Mouse (Mus musculus): ENCODE results near the gene Tufm. TPM values are rescaled to one million over a fixed set of nuclear protein-coding genes. Genes with fewer than 3 reads are reported as not detected.

Tufm gene
- polyA plus RNA-seq, 1 experiment from 2014 or later = 140 TPM

DNA sequence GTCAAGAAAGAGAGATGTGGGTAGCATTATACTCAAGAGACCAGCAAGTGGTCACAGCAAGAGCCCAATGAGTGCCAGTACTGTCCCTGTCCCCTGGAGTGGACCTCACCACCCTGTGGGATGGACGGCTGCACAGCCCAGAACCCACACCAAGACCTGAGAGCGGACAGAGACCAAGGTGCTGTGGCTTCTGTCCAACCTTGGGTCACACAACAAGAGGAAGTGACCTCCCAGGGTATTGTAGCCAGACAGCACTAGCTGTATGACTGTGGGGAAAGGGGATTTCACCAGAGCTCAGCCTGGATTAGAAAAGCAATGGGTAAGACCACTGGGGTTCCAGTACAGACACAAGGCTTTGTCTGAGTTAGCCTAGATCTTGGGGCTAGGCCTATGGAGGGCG is 34.9 kb upstream of the Tufm start:
- H3K36me3 ChIP-seq (ENCODE audit: control insufficient read depth, insufficient read depth, low read length) = no peaks in the 10 kb centered on the region
- H3K27ac ChIP-seq (ENCODE audit: low read length) = no peak overlapping the region
- H3K27me3 ChIP-seq (ENCODE audit: control insufficient read depth, insufficient read depth, low read length) = no peaks in the 10 kb centered on the region
- no peak for ATAC-seq (ENCODE audit: insufficient read depth, low FRiP score)
- H3K9ac ChIP-seq (ENCODE audit: low read length) = no peak overlapping the region
- WGBS = 87% methylated on average over 3 of the region's 3 CpGs
- no peaks in the 10 kb centered on the region for H3K4me1 ChIP-seq (ENCODE audit: control insufficient read depth, insufficient read depth, low read length)
- no peak overlapping the region for H3K4me2 ChIP-seq (ENCODE audit: low read depth, low read length)
- no peaks in the 10 kb centered on the region for H3K9me3 ChIP-seq (replicated peaks; ENCODE audit: control insufficient read depth, low read length)
- no peak overlapping the region for H3K4me3 ChIP-seq (replicated peaks; ENCODE audit: low read length)

DNA sequence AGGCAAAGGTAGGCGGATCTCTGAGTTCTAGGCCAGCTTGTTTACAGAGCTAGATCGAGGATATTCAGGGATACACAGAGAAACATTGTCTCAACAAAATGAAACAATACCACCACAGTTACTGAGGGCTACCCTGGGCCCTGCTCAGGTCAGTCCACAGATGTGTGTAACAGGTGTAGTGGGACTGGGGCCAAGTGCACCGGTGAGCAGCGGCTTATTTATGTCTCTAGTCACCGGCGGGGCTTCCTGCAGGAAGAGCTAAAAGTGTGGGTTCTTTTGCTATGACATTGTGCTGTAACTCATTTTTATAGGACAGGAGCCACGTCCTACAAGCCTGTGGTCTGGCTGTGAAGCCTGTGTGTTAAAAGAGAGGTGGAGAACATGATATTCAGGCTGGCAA is 33.3 kb upstream of the Tufm start:
- Histone ChIP-seq H3K27ac (ENCODE audit: low read length) (no peak overlapping the region), H3K4me1 (ENCODE audit: control insufficient read depth, insufficient read depth, low read length) (no peaks in the 10 kb centered on the region), H3K27me3 (ENCODE audit: control insufficient read depth, insufficient read depth, low read length) (no peaks in the 10 kb centered on the region), H3K36me3 (ENCODE audit: control insufficient read depth, insufficient read depth, low read length) (no peaks in the 10 kb centered on the region), H3K4me3 (replicated peaks; ENCODE audit: low read length) (no peak overlapping the region), H3K4me2 (ENCODE audit: low read depth, low read length) (no peak overlapping the region), H3K9ac (ENCODE audit: low read length) (no peak overlapping the region), H3K9me3 (replicated peaks; ENCODE audit: control insufficient read depth, low read length) (no peaks in the 10 kb centered on the region)
- no peak for ATAC-seq (ENCODE audit: insufficient read depth, low FRiP score)
- WGBS = 53% methylated on average over 7 of the region's 7 CpGs

DNA sequence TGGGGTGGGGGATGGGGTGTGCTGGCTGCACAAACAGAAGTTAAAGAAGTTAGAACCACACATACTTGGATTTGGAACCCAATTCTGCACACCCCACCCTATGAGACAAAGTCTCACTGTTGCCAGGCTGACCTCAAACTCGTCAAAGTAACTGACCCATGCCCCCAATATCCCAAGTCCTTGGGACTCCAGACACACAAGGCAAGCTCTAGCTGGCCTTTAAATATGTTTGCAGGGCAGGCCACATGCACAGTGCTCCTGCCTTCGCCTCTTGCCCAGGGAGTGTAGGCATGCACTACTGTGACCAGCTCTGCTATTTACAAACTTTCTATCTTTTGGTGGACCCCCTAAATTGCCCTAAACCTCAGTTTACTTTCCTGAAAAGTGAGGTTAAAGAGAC is 31.9 kb upstream of the Tufm start:
- 79% methylated on average over 2 of the region's 2 CpGs for WGBS

DNA sequence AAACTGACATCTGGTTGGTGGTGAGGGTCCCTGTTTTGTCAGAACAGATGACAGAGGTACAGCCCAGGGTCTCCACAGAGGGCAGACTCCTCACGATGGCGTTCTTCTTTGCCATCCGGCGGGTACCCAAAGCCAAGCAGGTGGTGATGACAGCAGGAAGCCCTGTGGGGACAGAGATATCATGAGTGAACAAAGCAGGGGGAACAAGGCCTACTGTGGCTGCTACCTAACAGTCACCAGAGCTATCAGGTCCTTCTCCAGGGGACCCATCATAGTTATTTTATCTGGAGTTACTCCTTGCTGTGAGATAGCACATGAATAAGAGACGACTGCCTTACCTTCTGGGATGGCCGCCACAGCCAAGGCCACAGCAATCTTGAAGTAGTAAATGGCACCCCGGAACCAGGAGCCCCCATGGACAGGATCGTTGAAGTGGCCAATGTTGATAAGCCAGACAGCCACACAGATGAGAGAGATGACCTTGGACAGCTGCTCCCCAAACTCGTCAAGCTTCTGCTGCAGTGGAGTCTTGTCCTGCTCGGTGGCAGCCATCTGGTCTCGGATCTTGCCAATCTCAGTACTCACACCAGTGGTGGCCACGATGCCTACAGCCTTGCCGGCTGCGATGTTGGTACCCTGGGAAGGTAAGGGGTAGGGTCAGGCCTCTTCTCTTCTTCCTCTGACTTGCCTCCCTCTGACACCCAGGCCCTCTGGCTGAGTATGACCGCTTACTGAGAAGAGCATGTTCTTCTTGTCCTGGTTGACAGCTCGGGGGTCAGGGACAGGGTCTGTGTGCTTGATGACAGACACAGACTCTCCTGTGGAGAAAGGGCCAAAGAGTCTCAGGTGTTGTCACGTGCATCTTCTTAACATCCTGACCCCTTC is 30.5 kb upstream of the Tufm start:
- no peak overlapping the region for H3K4me2 ChIP-seq (ENCODE audit: low read depth, low read length)
- H3K4me3 ChIP-seq (replicated peaks; ENCODE audit: low read length) = no peak overlapping the region
- no peaks in the 10 kb centered on the region for H3K36me3 ChIP-seq (ENCODE audit: control insufficient read depth, insufficient read depth, low read length)
- H3K9ac ChIP-seq (ENCODE audit: low read length) = no peak overlapping the region
- ATAC-seq (ENCODE audit: insufficient read depth, low FRiP score) = no peak
- no peaks in the 10 kb centered on the region for H3K9me3 ChIP-seq (replicated peaks; ENCODE audit: control insufficient read depth, low read length)
- H3K4me1 ChIP-seq (ENCODE audit: control insufficient read depth, insufficient read depth, low read length) = no peaks in the 10 kb centered on the region
- WGBS = 86% methylated on average over 17 of the region's 17 CpGs
- H3K27ac ChIP-seq (ENCODE audit: low read length) = no peak overlapping the region
- no peaks in the 10 kb centered on the region for H3K27me3 ChIP-seq (ENCODE audit: control insufficient read depth, insufficient read depth, low read length)

More for the DNA sequence above, 31.9 kb upstream of the Tufm start:
- Histone ChIP-seq H3K36me3 (ENCODE audit: control insufficient read depth, insufficient read depth, low read length) (no peaks in the 10 kb centered on the region), H3K27me3 (ENCODE audit: control insufficient read depth, insufficient read depth, low read length) (no peaks in the 10 kb centered on the region), H3K4me2 (ENCODE audit: low read depth, low read length) (no peak overlapping the region), H3K9ac (ENCODE audit: low read length) (no peak overlapping the region), H3K4me3 (replicated peaks; ENCODE audit: low read length) (no peak overlapping the region), H3K9me3 (replicated peaks; ENCODE audit: control insufficient read depth, low read length) (no peaks in the 10 kb centered on the region), H3K27ac (ENCODE audit: low read length) (no peak overlapping the region), H3K4me1 (ENCODE audit: control insufficient read depth, insufficient read depth, low read length) (no peaks in the 10 kb centered on the region)
- ATAC-seq (ENCODE audit: insufficient read depth, low FRiP score) = no peak

DNA sequence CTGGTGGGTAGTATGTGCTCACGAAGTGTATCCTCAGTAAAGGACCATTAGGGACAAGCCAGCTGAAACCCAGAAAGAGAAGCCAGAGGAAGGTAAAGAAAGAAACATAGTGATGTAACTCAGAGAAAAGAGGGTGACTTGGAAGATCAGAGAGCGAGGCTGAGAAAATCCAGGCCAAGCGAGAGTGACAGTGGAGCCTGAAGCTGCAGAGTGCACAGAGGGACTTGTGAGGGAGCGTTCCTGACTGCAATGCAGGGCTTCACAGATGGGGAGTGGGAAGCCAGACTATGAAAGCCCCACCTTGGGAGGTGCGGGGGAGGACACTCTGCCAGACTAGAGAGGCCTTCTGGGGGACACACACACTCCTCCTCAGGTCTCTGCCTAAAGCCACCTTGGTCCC is 28.9 kb upstream of the Tufm start:
- no peak for ATAC-seq (ENCODE audit: insufficient read depth, low FRiP score)
- no peaks in the 10 kb centered on the region for H3K27me3 ChIP-seq (ENCODE audit: control insufficient read depth, insufficient read depth, low read length)
- WGBS = 76% methylated on average over 5 of the region's 5 CpGs
- H3K4me3 ChIP-seq (replicated peaks; ENCODE audit: low read length) = no peak overlapping the region
- H3K9me3 ChIP-seq (replicated peaks; ENCODE audit: control insufficient read depth, low read length) = no peaks in the 10 kb centered on the region
- no peak overlapping the region for H3K27ac ChIP-seq (ENCODE audit: low read length)
- no peaks in the 10 kb centered on the region for H3K4me1 ChIP-seq (ENCODE audit: control insufficient read depth, insufficient read depth, low read length)
- H3K4me2 ChIP-seq (ENCODE audit: low read depth, low read length) = no peak overlapping the region
- H3K36me3 ChIP-seq (ENCODE audit: control insufficient read depth, insufficient read depth, low read length) = no peaks in the 10 kb centered on the region
- H3K9ac ChIP-seq (ENCODE audit: low read length) = no peak overlapping the region

DNA sequence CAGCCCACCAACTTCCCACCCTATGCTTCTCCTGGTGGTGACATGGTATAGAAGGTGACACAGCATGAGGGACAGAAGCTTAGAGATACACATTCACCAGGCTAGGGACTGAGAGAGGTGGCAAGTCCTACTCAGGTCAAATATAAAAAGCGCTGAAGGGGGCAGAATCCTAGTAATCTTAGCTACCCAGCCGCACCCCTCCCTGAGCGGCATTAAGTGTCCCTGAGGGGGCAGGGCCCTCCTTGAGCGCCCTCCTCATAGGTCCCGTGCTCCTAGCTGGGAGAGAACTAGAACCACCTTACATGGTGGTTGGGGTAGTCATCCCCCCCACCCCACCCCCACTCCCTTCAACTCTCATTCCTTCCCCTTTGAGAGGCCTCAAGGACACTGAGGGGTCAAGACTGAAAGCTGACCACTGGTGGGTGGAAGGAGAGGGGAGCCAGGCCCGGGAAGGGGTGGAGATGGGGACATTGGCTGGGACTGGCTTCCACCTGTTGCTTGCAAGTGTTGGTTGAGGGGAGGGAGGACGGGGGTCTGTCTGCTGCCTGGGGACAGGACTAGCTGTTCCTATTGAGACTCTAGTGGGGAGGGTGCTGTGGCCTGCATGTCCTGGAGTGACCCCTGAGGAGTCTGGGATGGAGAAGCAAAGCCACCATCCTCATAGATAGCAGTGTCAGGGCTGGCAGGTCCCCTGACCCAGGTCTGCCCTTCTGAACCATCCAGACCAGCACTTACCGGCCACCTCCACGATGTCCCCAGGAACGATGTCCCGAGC is 28.1 kb upstream of the Tufm start:
- ATAC-seq (ENCODE audit: insufficient read depth, low FRiP score) = no peak
- H3K4me2 ChIP-seq (ENCODE audit: low read depth, low read length) = no peak overlapping the region
- H3K27me3 ChIP-seq (ENCODE audit: control insufficient read depth, insufficient read depth, low read length) = no peaks in the 10 kb centered on the region

DNA sequence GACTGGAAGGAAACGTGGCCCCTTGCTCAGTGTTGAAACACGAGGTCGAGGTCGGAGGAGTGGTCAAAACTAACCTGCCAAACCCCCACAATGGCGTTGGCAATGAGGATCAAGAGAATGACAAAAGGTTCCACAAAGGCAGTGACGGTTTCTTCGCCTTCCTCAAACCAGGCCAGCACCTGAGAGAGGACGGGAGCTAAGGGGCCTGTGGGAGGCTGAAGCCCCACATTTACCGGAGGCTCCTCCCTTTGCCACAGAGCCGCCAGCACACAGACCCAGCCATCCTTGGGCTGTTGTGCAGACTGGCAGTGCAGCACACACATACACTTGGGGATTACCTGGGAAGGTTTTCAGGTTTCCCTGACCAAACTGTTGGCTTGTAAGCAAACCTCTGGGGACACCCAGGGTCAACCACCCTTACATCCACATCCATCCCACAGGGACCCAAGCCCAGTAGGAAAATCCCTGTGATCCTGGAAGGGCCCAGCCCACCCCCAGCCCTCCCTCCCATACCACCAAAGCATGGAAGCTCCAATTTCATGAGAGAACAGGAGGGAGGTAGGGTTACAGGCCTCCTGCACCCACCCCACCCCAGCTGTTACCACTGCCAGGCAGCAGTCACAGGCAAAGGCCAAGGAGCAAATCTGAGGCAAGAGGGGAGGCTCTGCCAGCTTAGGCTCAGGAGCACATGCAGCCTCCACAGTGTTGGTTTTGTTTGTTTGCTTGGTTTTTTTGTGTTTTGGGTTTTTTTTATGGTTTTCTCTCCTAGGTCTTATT is 26.4 kb upstream of the Tufm start:
- no peaks in the 10 kb centered on the region for H3K27me3 ChIP-seq (ENCODE audit: control insufficient read depth, insufficient read depth, low read length)
- H3K36me3 ChIP-seq (ENCODE audit: control insufficient read depth, insufficient read depth, low read length) = no peaks in the 10 kb centered on the region
- no peaks in the 10 kb centered on the region for H3K9me3 ChIP-seq (replicated peaks; ENCODE audit: control insufficient read depth, low read length)
- no peak for ATAC-seq (ENCODE audit: insufficient read depth, low FRiP score)
- H3K27ac ChIP-seq (ENCODE audit: low read length) = no peak overlapping the region
- H3K9ac ChIP-seq (ENCODE audit: low read length) = no peak overlapping the region
- no peak overlapping the region for H3K4me3 ChIP-seq (replicated peaks; ENCODE audit: low read length)
- WGBS = 41% methylated on average over 10 of the region's 10 CpGs
- no peak overlapping the region for H3K4me2 ChIP-seq (ENCODE audit: low read depth, low read length)
- peaks cover 17% of the 10 kb centered on the region for H3K4me1 ChIP-seq (ENCODE audit: control insufficient read depth, insufficient read depth, low read length)

More for the DNA sequence above, 28.1 kb upstream of the Tufm start:
- WGBS = 77% methylated on average over 11 of the region's 11 CpGs
- Histone ChIP-seq H3K27ac (ENCODE audit: low read length) (no peak overlapping the region), H3K9me3 (replicated peaks; ENCODE audit: control insufficient read depth, low read length) (no peaks in the 10 kb centered on the region), H3K4me3 (replicated peaks; ENCODE audit: low read length) (no peak overlapping the region), H3K9ac (ENCODE audit: low read length) (no peak overlapping the region), H3K4me1 (ENCODE audit: control insufficient read depth, insufficient read depth, low read length) (peaks cover 5% of the 10 kb centered on the region; the same call in 1 of the 2 replicates), H3K36me3 (ENCODE audit: control insufficient read depth, insufficient read depth, low read length) (no peaks in the 10 kb centered on the region)

DNA sequence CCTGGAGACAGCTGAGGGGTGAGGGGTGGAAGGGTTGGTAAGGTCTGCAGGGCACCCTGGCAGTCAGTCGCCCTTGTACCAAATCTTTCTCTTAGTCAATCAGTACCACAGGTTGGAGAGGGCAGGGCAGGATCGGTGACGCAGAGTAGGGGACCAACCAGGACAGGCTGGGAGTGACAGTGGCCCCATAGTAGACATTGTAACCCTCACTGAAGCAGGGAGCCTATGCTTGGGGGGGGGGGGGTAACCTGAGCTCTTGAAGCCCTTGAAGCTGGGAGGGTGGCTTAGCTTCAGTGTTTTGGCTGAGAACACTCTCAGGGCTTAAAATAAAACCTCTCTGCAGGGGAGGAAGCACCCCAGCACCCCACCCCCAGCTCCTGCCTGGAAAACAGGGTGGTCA is 25.5 kb upstream of the Tufm start:
- no peaks in the 10 kb centered on the region for H3K36me3 ChIP-seq (ENCODE audit: control insufficient read depth, insufficient read depth, low read length)
- H3K4me3 ChIP-seq (replicated peaks; ENCODE audit: low read length) = no peak overlapping the region
- peaks cover 17% of the 10 kb centered on the region for H3K4me1 ChIP-seq (ENCODE audit: control insufficient read depth, insufficient read depth, low read length)
- no peak overlapping the region for H3K4me2 ChIP-seq (ENCODE audit: low read depth, low read length)
- no peaks in the 10 kb centered on the region for H3K9me3 ChIP-seq (replicated peaks; ENCODE audit: control insufficient read depth, low read length)
- ATAC-seq (ENCODE audit: insufficient read depth, low FRiP score) = no peak
- no peak overlapping the region for H3K9ac ChIP-seq (ENCODE audit: low read length)
- no peak overlapping the region for H3K27ac ChIP-seq (ENCODE audit: low read length)
- H3K27me3 ChIP-seq (ENCODE audit: control insufficient read depth, insufficient read depth, low read length) = no peaks in the 10 kb centered on the region
- 61% methylated on average over 3 of the region's 3 CpGs for WGBS

All from stomach, embryonic 16.5 days (tissue).